Mouse (Mus musculus) retina, adult 2 months (tissue): ENCODE measurements around the gene Rnase11.
"Not testable (repeated sequence)": the region's sequence is repeated elsewhere in the genome, so short reads cannot be mapped to it uniquely, and the experiment has no call there.

ENCODE experiments used
- DNase-seq: peaks from one replicate; pipeline ENCODE4 v3.0.0-alpha.2; 2012; ENCODE audit warnings: low read depth, low spot score

Rnase11 gene

DNA sequence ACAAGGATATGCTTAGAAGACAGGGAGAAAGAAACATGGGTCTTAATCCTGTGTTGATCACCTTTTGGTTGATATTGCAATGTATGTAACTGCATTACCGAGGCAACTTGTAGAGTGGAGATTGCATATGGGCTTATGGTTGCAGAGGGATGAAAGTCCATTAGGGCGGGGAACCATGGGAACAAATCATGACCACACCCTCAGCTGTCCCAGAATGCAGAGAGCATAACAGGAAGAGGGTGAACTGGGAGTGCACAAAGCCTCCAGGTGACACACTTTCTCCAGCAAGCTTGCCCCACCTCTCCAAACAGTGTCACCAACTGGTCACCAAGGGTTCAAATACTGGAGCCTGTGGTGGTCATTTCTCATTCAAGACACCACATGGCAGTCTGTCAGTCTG, 31.1 kb upstream of the Rnase11 start:
- no peak for DNase-seq

DNA sequence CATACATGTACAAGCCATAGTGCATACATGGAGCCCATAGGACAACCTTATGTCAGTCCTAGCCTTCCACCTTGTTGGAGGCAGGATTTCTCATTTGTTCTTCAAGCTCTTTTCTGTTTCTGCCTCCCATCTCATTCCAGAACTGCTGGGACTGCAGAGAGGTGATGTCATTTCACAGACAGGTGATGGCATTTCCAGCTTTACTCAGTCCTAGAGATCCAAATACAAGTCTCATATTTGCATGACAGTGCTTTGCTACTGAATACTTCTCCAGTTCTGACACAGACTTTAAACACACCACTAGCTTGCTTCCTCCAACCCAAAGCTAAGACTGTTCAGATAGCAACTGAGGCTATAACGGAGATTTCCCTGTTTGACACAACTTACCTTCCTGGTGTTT, 29.2 kb upstream of the Rnase11 start:
- no peak for DNase-seq

DNA sequence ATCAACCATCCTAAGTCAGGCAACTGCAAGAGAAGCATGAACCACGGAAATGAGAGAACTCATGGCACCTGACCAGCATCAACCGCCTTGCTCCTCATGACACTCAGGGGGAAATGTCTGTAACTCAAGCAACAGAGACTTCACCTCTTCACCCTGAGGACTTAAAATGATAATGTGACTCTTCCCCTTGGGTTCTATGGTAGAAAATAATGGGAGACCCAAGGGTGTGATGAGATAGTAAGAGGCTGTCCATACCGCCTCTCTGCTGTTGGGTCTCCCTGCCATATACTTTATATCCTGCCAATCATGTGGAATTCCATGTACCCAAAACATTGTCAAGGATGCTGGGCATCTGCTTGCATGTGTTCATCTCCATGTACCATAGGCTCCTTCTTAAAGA, 24.4 kb upstream of the Rnase11 start, which contains the start of gene Olfr750:
Gene Olfr750, minus strand, starts transcription at position 101 of the 400 bp plus-strand sequence.
- DNase-seq: no peak

DNA sequence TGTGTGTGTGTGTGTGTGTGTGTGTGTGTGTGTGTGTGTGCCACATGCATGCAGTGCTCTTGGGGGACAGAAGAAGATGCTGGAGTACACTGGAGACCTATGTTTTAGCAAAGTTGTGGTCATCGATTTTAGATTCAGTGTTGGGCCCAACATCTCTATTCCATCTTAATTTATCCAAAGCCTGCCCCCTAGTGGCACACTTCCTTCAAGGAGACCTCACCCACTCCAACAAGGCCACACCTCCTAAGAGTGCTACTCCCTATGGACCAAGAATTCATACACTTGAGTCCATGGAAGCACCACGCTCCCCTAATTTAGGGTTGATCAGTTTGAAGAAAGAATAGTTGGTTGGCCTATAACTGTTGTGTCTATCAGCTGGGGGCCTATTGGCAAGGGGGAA, 19.7 kb upstream of the Rnase11 start:
- DNase-seq: no peak

DNA sequence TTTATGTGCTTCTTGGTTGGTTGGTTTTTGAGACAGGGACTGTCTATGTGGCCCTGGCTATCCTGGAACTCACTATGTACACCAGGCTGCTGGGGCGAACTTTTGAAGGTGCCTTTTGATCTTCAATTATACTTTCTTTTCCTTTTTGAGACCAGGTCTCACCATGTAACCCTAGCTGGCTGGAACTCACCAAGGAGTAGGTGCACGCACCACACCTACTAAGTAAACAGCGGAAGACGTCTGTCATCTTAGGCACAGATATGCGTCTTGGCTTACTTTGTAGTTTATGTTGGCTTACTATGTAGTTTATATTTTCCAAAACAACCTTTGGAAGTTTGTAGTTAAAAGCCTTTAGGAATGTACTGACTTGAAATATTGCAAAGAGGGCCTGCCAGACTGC, 19.0 kb upstream of the Rnase11 start:
- no peak for DNase-seq

DNA sequence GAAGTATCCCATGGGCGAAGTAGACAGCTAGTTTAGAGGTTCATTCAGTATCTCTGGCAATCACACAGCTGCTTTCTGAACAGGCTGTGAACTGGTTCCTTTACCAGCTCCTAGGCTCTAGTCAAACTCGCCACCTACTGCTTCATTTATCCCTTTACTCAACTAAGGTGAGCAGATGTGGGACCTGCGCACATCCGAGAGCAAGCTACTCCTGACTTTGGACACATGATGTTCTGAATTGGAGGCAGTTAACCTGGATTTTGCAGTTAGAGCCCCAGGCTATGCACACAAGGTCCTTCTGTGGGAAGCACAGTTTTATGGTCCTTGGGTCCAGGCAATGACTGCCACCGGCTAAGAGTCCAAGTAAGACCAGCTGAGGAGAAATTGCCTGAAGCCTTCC, 10.8 kb upstream of the Rnase11 start:
- DNase-seq: no peak

DNA sequence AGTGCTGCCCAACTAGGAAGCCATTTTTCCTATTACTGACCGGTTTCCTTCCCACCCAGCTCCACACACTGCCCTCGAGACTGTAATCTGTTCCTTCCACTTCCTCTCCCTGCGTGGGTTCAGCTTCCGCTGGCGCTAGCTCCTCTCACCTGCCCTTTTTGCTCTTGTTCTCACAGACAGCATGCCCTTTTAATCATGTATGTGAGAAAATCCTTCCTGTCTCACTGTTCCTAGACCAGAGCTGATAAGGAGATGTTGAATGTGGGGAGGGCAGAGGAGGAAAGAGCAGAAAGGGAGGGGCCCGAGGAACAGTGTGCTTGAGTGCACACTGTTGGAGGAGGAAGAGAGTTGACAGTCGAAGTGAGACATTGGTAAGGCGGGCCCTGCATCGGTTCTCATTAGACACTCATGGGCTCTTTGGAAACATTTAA, 7.5 kb upstream of the Rnase11 start, which contains the start of gene Rnase12:
Gene Rnase12, minus strand, starts transcription at position 261 of the 431 bp plus-strand sequence.
- DNase-seq: no peak

DNA sequence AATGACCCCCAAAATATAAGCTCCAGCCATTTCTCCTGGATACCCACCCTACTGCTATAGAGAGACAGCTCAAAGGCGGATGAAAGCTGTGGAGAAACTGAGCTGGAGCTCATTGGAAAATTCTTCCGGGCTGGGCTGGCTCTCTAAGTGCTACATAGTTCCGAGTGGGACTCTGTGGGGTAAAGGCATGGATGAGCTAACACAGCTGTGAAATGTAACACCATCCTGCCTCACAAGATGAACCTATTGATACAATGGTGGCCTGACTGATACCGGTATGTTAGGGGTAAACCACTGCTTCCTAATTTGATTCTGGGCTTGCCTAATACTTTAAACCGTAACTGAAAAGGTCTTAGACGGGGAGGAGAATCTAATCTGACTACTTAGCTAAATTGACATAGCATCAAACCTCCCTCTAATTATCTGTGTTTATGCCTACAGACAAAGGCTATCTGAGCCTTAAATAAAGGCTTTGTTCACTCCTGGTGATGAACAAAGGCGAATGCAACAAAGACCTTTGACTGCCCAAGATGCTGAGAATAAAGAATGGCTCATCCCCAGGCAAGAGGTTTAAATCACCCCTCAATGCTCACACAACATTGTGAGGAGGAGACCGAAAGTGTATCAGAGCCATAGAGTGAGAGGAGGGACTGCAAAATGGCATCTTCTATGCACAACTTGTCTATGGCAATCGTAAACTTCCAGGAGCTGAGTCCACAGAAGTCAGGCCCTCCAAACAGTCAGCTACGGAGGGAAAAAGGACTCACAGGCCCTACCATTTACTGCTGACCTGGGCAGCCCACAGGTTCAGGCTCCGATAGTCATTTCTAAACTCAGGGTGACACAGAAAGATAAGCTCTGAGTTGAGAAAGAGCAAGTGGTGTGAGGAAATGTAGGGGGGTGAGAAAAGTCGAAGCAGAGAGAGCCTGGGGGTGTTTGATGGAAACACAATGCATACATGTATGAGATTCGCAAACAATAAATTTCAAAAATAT, 4.6 kb upstream of the Rnase11 start:
- DNase-seq: no peak

DNA sequence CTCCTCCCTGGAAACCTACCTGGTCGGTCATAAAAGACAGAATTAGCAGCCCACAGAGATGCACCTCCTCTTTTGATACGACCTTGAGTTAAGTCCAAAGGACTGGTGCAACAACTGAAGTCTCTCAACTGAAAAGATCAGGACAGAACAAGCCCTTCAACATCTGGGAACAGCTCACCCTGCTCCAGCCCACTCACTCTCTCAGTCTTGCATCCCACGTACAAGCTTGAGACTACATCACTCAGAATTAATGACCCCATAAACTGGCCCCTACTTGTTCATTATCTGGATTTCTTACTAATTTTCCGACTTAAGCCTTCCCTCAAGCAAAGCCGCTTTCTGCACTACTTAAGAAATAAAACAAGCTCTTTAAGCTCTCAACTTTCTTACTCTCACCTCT, 3.2 kb upstream of the Rnase11 start:
- no peak for DNase-seq

DNA sequence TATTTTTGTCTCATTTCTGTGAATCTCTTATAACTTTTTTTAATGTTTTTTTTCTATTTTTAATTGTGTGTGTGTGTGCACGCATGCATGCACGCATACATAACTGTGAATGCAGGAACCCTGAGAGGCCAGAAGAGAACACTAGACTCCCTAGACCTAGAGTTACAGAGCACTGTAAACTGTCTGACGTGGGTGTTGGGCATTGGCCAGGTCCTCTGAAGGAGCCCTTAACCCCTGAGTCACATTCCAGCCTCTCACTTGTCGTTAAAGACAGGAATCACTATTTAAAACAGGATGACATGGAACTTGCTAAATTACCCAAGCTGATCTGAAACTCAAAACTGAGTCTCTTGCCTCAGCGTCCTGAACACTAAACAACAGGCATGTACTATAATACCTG, 2.0 kb upstream of the Rnase11 start:
- DNase-seq: no peak

DNA sequence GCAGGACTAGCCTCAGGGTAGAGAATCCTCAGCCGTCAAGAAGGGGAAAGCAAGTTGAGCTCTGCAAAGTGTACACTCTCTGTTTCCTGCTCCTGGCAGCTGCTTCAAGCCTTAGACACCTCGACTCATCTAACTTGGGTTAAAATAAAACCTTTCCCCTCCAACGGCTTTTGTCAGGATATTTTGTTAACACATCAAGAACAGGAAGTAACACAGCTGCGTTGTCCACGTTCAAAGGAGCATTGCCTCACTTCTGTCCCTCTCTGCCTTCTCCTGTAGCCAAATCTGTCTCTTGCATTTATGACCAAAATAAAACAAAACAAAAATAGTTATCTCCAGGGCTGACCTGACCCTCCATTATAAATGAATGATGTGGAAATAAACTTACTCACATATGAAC, 2.1 kb downstream of the Rnase11 start:
- DNase-seq: no peak

DNA sequence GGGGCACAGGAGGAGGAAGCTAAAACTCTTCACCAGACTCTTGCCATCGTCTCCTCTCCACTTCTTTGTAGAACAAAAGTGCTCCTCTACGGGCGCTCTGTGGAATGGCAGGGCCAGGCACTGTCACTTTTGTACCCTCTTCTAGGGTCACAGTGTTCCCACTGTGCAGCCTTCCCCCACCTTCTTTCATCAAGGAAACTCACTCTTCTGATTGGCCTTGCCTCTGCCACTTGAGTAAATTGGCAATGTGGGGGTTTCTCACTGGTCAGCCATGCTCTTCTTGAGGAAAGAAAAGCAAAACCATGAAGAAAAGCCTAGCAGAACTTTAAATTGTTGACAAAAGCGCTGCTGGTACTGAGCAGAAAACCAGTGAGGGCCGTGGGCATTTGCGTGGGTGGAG, 8.2 kb downstream of the Rnase11 start, which contains the start of gene Rnase9:
Gene Rnase9, minus strand, starts transcription at position 101 of the 400 bp plus-strand sequence.
- no peak for DNase-seq

DNA sequence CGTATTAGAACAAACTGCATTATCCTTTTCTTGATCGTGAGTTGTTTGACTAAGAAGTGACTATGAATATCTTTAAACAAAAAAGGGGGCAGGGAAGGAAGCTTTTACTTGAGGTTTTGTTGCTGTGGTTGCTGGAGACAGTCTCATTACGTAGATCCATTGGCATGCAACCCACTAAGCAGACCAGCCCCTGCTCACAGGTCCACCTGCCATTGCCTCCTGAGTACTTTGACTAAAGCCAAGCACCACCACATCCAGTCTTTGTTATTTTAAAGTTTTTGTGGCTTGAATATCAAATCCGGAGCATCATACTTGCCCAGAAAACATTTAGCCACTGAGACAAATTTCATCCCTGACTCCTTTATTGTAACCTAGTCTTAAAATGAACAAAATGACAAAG, 13.7 kb downstream of the Rnase11 start:
- no peak for DNase-seq

DNA sequence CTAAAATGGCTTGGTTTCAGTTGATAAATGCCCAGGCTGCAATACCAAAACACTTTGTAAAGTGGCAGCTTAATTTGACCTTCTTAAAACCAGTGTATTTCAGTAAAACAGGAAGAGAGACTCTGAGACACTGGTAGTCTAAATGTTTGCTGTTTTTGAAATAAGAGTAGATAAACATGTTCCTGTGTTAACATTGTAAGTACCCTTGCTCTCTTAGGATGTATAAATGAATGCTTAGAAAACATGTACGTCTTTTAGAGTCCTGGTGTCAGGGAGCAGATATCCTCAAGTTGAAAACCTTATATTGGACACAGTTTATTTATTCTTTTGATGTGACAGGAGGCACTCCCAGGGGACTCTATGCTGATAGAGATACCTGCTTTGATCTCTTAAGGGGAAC, 14.8 kb downstream of the Rnase11 start:
- no peak for DNase-seq

DNA sequence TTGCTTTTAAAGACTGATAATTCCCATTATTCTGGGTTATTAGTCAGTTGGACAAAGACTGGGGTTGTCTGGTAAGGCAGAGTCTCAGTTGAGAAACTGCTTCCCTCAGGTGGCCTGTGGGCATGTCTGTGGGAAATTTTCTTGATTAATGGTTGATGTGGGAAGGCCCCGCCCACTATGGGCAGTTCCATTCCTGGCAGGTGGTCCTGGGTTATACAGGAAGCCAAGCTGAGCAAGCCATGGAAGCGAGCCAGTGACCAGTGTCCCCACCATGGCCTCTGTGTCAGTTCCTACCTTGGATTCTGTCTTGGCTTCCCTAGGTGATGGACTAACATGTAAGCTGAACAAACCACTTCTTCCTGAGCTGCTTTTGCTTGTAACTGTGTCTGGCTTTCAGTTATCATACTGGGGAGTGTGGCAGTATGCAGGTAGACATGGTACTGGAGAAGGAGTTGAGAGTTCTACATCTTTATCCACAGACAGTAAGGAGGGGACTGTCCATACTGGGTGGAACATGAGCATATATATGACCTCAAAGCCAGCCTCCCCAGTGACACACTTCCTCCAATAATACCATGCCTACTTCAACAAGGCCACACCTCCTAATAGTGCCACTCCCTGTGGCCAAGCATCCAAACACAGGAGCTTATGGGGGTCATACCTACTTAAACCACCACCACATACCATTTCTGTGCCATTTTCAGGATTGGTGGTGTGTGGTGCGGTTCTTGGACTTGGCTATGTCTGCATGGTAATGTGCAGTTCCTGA, 22.4 kb downstream of the Rnase11 start:
- no peak for DNase-seq

DNA sequence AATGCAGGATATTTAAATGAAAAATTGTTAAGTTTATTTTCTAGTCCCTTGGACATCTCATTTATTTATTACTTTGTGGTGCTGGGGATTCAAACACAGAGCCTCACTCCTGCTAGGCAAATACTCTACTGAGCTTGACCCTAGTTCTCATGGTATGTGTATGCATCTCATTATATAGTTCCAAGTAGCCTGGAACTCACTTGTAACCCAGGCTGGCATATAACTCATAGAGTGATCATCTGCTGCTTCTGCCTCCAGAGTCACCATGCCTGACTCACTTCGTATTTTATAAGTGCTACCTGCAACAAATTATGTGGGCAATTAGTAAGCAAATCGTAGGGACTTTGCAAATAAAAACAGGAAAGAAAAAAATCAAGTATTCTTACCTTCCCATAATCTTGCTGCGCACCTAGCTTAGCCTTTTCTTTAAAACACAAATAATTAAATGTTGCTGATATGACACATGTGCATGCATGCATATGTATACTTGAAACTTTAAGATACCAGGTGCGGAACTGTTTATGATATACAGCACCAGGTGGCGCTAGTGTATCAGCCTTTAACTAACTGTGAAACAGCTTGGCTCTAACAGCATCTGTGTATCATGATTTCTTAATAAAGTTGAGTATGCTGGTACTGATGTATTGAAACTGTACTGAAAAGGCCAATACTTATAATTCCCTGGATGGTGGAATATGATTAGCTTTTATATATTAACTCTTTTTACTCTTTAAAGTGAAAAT, 23.4 kb downstream of the Rnase11 start:
- peak; percentile 63 for DNase-seq

DNA sequence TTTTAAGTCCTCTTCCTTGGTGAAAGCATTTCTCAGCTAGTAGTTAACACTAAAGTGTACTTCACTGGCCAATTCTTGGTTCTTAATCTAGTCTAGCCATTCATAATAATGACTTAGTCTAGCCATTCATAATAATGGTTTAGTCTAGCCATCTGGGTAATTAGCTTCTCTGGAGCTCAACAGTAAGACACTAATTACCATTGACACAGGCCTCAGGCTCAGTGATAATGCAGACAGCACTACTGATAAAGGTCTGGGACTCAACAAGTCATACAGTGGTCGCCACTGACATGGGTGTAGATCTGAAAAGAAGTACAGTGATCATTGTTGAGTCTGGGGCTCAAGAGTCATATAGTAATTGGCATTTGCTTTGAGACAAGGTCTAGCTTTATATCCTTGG, 25.1 kb downstream of the Rnase11 start:
- DNase-seq: peak; percentile 32

DNA sequence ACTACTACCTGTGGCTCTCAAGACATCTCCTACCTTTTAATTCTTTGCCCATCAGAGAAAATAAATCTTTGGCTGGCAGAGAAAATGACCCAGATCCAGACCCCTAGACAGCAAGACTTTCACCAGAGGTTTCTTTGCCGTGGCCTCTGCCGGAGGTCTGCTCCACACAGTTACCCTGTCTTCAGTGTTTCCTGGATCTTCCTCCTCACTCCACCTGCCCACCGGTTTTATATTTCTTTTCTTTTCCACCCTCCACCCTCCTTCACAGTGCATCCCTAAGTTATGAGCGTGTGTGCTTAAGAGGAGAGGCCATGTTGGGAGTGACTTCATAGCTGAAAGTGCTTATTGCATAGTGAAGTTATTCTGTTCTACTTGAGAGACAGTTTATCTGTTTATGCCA, 26.5 kb downstream of the Rnase11 start:
- DNase-seq: no peak

DNA sequence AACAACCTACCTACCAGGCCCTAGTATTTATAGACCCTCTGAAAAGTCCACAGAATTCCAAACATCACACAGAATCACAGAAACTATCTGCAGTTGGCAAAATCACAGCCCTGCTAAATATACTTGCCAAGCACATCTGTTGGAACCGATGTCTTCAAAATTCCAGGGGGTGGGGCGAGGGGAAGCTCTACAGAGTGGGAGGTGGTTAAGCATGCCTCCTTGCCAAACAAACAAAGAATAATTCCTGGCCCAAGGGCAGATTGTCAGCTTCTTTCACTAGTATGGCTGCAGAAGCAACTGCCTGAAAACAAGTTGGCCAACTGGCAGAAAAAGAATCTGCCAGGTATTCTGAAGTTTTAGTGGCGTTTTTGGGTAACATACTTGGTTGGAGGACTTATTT, 32.7 kb downstream of the Rnase11 start:
- DNase-seq: no peak

DNA sequence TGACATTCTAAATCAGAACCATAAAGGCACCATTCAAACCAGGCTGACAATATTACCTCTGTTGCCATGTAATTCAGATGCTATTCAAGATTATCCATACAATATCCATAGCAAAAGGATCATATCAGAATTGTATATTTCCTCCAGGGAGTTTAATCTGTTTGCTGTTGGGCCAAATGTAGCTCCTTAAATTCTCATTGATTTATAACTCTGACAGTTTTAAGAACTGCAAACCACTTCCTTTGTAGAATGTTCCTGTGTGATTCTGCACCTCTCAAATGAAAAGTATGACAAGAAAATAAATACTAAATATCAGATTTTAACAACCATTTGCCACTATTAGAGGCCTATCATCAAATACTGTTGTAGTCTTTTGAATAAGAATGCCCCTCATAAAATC, 34.2 kb downstream of the Rnase11 start:
- no peak for DNase-seq

DNA sequence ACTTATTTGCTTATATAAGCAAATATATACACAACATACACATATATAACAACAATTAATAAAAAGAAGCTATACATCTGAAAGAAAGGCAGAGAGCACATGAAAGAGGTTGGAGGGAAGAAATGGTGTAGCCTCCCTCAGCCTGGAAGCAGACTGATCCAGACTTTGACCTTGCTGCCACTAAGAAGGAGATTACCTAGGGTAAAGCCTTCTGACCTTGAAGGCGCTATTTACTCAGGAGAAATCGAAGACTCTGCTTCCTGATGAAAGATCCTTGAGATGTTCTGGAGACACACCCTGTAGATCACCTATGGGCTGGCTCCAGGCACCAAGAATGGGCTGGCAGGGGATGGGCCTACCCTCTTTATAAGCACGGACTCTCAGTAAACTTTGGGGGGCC, 35.2 kb downstream of the Rnase11 start:
- DNase-seq: not testable (repeated sequence)

DNA sequence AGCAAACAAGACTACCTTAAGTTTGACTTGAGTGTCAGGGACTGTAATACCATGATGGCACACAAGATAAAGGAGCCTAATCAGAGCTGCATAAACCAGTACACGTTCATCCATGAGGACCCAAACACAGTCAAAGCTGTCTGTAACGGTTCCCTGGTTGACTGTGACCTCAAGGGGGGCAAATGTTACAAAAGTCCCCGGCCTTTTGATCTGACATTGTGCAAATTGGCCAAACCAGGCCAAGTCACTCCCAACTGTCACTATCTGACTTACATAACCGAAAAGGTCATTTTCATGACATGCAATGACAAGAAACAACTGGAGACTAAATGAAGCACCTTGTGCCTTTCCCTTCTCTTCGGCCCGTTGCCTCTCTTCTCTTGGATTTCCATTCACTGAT, 40.4 kb downstream of the Rnase11 start:
- DNase-seq: no peak
